Mouse (Mus musculus) cortical plate, adult 2 months (tissue): Measurements from ENCODE around the gene Pspc1.

Source experiments
- CTCF ChIP-seq: fragments of 200-500 bp; IDR thresholded peaks from 2 replicates; pipeline ENCODE4 v1.5.1; 2011; ENCODE audit warnings: mild to moderate bottlenecking, control low read depth, low read length; ENCODE audit not compliant: insufficient read depth; ENCODE audit errors: extremely low read depth
- POLR2A ChIP-seq: fragments of 200-500 bp; IDR thresholded peaks from 2 replicates; pipeline ENCODE4 v1.6.1; 2011; ENCODE audit warnings: mild to moderate bottlenecking, low read length, control low read depth; ENCODE audit not compliant: insufficient read depth; ENCODE audit errors: extremely low read depth

GRCm38 (mm10) chr14:56685426-56685825 is 92.7 kb downstream of the Pspc1 start:
- TF ChIP-seq CTCF (no peak), POLR2A (no peak)
